Mouse (Mus musculus) G1E (cell line): Measurements from ENCODE around the gene Nox3. TPM values are rescaled to one million over a fixed set of nuclear protein-coding genes. Genes with fewer than 3 reads are reported as not detected.

Source experiments
- ATAC-seq: 2 replicates; pipeline ENCODE4 v1.8.0; 2016; ENCODE audit warnings: mild to moderate bottlenecking; ENCODE audit not compliant: insufficient number of reproducible peaks, poor library complexity, low FRiP score, severe bottlenecking; ENCODE audit errors: extremely low read depth
- DNase-seq: peaks from one replicate; pipeline ENCODE4 v3.0.0; 2012; ENCODE audit warnings: low spot score
- H3K27me3 ChIP-seq: 2 replicates; pipeline ENCODE4 v1.6.1; 2012; ENCODE audit warnings: mild to moderate bottlenecking, low read length, inconsistent platforms; ENCODE audit not compliant: insufficient read depth
- H3K36me3 ChIP-seq: replicated peaks from 2 replicates; pipeline ENCODE3; 2012; ENCODE audit warnings: mild to moderate bottlenecking, inconsistent platforms
- H3K4me1 ChIP-seq: 2 replicates; pipeline ENCODE4 v1.6.1; 2012; ENCODE audit warnings: low read depth, low read length, inconsistent platforms, mixed read lengths; ENCODE audit not compliant: insufficient read depth
- H3K4me3 ChIP-seq: 2 replicates; pipeline ENCODE4 v1.5.1; 2012; ENCODE audit warnings: low read depth, mild to moderate bottlenecking, inconsistent platforms, low read length, moderate library complexity, mixed read lengths
- H3K9me3 ChIP-seq: replicated peaks from 2 replicates; pipeline ENCODE4 v1.6.1; 2012; ENCODE audit warnings: inconsistent platforms
- CTCF ChIP-seq: IDR thresholded peaks from 2 replicates; pipeline ENCODE4 v1.5.1; 2012; ENCODE audit warnings: low read depth, low read length, inconsistent platforms, mixed read lengths
- GATA1 ChIP-seq: IDR thresholded peaks from 2 replicates; pipeline ENCODE4 v1.6.1; 2012; ENCODE audit warnings: borderline replicate concordance, low read length, inconsistent platforms, mixed read lengths
- GATA2 ChIP-seq: IDR thresholded peaks from 2 replicates; pipeline ENCODE4 v1.6.1; 2012; ENCODE audit warnings: low read depth, low read length, inconsistent platforms, borderline replicate concordance
- POLR2AphosphoS5 ChIP-seq: IDR thresholded peaks from 2 replicates; pipeline ENCODE4 v1.6.1; 2012; ENCODE audit warnings: low read depth, low read length, inconsistent platforms; ENCODE audit not compliant: insufficient replicate concordance
- TAL1 ChIP-seq: conservative IDR thresholded peaks from 2 replicates; pipeline ENCODE4 v1.6.1; 2012; ENCODE audit warnings: low read depth, low read length, inconsistent platforms, mixed read lengths
- polyA plus RNA-seq: library from polyadenylated mRNA; stranded (reverse); fragments of >175 nt; gene quantifications from 2 replicates; pipeline ENCODE4 v1.2.3, GENCODE M21; 2012
- total RNA-seq, 2 experiments: library from RNA; stranded (forward) in 1 of 2; stranded (reverse) in 1 of 2; fragments of 200-1000 nt in 1 of 2; fragments of >200 nt in 1 of 2; fragmentation: Nextera tagmentation in 1 of 2; gene quantifications; 2 replicates each; pipeline ENCODE4 v1.2.3; 2014 to 2017

Nox3 gene
- total RNA-seq (2014; fragmentation: Nextera tagmentation) (not detected in 2 replicates), total RNA-seq (2017) (not detected in 2 replicates), polyA plus RNA-seq (not detected in 2 replicates)

DNA sequence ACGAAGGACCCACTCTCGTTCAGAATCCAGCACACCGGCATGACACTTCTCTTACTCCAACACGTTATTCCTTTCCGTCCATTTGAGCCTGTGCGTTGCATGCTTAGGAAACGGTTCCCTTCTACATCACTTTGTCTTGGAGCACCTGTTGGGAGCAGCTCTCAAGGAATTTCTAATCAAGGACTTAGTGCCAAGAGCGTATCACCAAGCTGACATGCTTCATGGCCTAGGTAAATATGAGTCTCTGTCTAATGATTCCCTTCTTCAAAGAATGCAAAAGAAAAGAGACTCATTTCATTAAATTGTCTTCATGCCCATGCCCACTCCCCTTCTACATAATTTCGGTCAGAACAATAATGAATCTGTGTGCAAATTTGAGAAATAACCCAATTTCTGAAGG, at the start of gene Nox3:
Gene Nox3, minus strand, starts transcription at position 101 of the 400 bp plus-strand sequence.
- no peaks in the 10 kb centered on the region for H3K9me3 ChIP-seq
- no peak within 1 kb of the TSS for H3K4me3 ChIP-seq
- DNase-seq (no peak), ATAC-seq (no peak)
- no peaks in the 10 kb centered on the region for H3K4me1 ChIP-seq
- TF ChIP-seq GATA2: no peak
- TF ChIP-seq CTCF: no peak
- TF ChIP-seq POLR2AphosphoS5: no peak
- no peak for TF ChIP-seq GATA1
- TF ChIP-seq TAL1: no peak
- H3K27me3 ChIP-seq: no peaks in the 10 kb centered on the region
- H3K36me3 ChIP-seq: no peaks in the 10 kb centered on the region

- no peak for ATAC-seq
- H3K27me3 ChIP-seq: no peaks in the 10 kb centered on the region; the same call in 1 of the 2 replicates
- no peaks in the 10 kb centered on the region for H3K9me3 ChIP-seq
- H3K36me3 ChIP-seq: no peaks in the 10 kb centered on the region
- TF ChIP-seq POLR2AphosphoS5 (no peak), TAL1 (no peak), GATA1 (no peak), CTCF (no peak), GATA2 (no peak)
- no peaks in the 10 kb centered on the region for H3K4me1 ChIP-seq
- H3K4me3 ChIP-seq: no peak overlapping the region
- DNase-seq: no peak
Measured at GRCm38 (mm10) chr17:3744402-3744801, 48.3 kb upstream of the Nox3 start.

- TF ChIP-seq TAL1 (no peak), CTCF (no peak), POLR2AphosphoS5 (no peak), GATA2 (no peak), GATA1 (no peak)
- DNase-seq (no peak), ATAC-seq (no peak)
- no peak overlapping the region for H3K4me3 ChIP-seq
- H3K27me3 ChIP-seq: no peaks in the 10 kb centered on the region
- no peaks in the 10 kb centered on the region for H3K4me1 ChIP-seq
- H3K36me3 ChIP-seq: no peaks in the 10 kb centered on the region
- H3K9me3 ChIP-seq: no peaks in the 10 kb centered on the region
Measured at GRCm38 (mm10) chr17:3736936-3737335, 40.9 kb upstream of the Nox3 start.

GRCm38 (mm10) chr17:3734286-3734685, 38.2 kb upstream of the Nox3 start:
- Histone ChIP-seq H3K27me3 (no peaks in the 10 kb centered on the region), H3K4me1 (no peaks in the 10 kb centered on the region), H3K4me3 (no peak overlapping the region), H3K9me3 (no peaks in the 10 kb centered on the region), H3K36me3 (no peaks in the 10 kb centered on the region)
- DNase-seq (no peak), ATAC-seq (no peak)
- TF ChIP-seq GATA1: no peak
- TF ChIP-seq GATA2: no peak
- no peak for TF ChIP-seq CTCF
- no peak for TF ChIP-seq TAL1
- TF ChIP-seq POLR2AphosphoS5: no peak

DNA sequence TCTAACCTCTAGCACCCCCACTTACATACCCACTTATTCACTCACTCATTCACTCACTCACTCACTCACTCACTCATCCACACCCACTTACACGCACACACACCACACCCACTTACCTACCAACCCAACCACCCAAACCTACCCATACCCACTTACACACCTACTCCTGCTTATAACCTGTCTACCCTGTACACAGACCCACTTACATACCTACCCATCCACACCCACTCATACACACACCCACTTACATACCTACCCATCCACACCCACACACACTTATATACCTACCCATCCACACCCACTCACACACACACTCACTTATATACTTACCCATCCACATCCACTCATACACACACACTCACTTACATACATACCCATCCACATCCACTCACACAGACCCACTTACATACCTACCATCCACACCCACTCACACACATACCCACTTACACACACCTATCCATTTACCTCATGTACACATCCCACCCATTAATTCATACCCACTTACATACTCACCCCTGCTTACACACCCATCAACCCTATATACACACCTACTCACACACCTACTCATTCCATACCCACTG, 9.4 kb upstream of the Nox3 start:
- ATAC-seq: no peak
- no peaks in the 10 kb centered on the region for H3K4me1 ChIP-seq
- TF ChIP-seq CTCF (no peak), POLR2AphosphoS5 (no peak), GATA1 (no peak), TAL1 (no peak), GATA2 (no peak)

GRCm38 (mm10) chr17:3702320-3702719, 6.3 kb upstream of the Nox3 start:
- DNase-seq (no peak), ATAC-seq (no peak)
- Histone ChIP-seq H3K4me1 (no peaks in the 10 kb centered on the region), H3K9me3 (no peaks in the 10 kb centered on the region), H3K4me3 (no peak overlapping the region), H3K27me3 (no peaks in the 10 kb centered on the region), H3K36me3 (no peaks in the 10 kb centered on the region)
- no peak for TF ChIP-seq GATA1
- TF ChIP-seq GATA2: no peak
- TF ChIP-seq POLR2AphosphoS5: no peak
- TF ChIP-seq TAL1: no peak
- TF ChIP-seq CTCF: no peak

More for the DNA sequence above, 9.4 kb upstream of the Nox3 start:
- no peaks in the 10 kb centered on the region for H3K9me3 ChIP-seq
- DNase-seq: no peak
- no peak overlapping the region for H3K4me3 ChIP-seq
- H3K27me3 ChIP-seq: no peaks in the 10 kb centered on the region
- no peaks in the 10 kb centered on the region for H3K36me3 ChIP-seq
